Mouse (Mus musculus) adipocyte (in vitro differentiated cells): ENCODE results near the gene Lrrc66.
"Not testable (repeated sequence)": the region's sequence is repeated elsewhere in the genome, so short reads cannot be mapped to it uniquely, and the experiment has no call there.

ENCODE experiments used
- DNase-seq: peaks from one replicate; pipeline ENCODE4 v3.0.0-alpha.2; 2016; ENCODE audit warnings: low spot score

Gene Lrrc66

DNA sequence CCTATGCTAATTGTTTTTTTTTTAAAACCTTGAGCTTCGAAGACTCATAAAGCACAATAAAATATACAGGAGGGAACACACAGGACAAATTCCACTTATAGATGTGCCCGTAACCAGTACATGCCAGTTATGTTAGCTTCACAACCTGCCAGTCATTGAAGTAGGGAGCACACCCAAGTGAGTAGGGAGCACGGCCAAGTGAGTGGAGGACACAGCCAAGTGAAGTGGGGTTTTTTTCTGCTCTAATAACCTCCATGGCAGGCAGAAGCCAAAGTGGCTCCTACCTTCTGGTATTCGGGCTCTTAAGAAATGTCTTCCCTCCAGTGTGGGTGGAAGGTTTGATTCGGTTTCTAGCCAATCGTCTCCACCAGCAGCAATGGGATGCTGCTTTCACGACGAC is 19.0 kb downstream of the Lrrc66 start:
- DNase-seq: no peak

DNA sequence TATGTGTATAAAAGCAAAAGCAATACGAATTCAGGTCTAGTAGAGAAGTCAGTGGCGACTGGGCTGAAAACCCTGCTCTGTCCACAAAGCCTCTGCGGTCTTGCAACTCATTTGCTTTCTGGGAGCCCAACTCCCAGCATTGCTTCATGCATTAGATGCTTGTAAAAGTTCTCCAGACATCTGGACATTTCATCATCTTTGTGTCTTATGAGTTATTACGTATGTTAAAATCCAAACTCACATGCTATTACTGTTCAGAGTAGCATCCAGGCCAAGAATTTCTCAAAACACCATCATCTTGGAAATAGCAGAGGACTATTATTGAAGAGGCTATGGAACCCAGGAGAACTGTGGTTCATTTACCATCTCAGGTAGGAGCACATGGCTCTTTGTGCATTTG is 21.3 kb downstream of the Lrrc66 start:
- DNase-seq: no peak

DNA sequence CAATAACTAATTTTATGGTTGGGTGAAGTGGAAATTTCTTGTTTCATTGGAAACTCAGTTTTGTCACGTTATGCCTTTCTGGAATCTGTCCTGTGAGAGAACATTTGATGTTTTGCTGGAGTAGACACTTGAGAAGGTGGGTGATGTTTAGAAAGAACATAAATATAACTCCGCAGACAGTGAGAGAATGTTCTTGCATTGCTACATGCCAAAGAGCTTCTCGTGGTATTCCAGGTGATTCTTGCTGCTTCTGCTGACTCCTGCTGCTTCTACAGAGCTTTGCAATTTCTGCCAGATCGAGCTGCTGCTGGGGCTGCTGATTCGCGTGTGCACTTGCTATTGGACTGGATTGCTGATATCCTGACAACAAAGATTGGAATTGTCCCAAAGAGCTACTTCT is 27.4 kb downstream of the Lrrc66 start:
- no peak for DNase-seq

DNA sequence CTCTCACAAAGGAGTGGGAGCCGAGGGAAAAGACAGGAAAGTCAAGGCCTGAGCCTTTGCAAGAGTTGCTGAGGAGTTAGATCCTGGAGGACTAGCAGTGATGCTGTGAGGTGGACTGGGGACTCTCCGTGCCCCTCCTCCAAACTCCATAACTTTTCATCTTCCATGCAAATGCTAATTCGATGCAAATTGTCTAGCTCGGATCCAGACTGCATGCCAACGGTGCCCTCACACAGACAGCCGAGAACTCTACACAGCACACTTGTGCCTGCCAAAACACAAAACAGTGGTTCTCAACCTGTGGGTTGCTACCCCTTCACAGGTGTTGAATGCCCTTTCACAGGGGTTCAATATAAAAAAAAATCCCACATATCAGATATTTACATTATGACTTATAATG is 27.8 kb downstream of the Lrrc66 start:
- no peak for DNase-seq

DNA sequence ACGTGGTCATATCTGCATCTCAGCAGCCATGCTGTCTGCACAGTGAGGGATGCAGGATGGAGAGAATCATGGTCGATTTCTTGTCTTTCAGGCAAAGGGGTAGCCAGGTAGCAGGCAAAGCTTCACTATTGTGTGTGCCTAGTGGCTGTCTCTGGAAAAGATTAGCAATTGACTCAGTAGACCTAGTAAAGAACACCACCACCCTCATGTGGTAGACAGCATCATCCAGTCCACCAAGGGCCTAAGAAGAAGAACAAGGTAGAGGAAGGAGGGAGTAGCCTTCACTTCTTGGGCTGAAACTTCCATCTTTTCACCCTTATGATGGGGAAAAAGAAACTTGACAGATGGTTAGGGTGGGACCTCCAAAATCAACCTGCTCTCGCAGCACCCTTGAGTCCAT is 29.5 kb downstream of the Lrrc66 start:
- DNase-seq: no peak

DNA sequence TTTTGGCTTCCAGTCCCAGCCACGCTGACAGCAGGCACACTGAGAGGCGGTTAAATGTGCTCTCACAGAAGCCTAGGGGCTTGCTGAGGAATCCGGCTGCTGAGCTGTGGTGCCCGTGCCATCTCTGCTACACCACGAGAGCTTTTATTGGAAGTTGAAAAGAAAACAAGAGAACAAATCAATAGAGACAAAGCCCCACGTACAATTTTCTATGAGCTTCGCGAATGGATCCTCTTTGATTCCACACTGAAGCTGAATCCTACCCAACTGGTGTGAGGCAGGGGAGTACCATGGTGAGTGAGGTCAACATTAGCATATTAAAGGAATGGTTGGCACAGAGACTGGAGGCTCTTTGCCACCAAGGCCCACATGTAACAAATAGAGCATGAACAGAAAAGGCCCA is 31.0 kb downstream of the Lrrc66 start:
- DNase-seq: no peak

DNA sequence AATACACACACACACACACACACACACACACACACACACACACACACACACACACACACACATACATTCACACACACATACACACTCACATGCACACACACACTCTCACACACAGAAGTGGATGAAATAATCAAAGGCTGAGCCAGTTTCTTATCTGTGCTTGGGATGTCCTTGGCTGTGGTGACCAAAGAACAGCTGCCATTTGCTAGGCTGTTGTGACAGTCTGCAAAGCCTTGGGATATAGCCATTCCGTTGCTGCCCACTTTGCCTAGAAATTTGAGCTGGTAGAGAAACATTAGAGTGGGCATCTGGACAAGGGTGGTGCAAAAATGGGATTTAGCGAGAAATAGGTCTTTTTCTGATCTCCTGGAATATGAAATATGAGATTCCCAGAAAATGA is 32.3 kb downstream of the Lrrc66 start:
- DNase-seq: no peak

DNA sequence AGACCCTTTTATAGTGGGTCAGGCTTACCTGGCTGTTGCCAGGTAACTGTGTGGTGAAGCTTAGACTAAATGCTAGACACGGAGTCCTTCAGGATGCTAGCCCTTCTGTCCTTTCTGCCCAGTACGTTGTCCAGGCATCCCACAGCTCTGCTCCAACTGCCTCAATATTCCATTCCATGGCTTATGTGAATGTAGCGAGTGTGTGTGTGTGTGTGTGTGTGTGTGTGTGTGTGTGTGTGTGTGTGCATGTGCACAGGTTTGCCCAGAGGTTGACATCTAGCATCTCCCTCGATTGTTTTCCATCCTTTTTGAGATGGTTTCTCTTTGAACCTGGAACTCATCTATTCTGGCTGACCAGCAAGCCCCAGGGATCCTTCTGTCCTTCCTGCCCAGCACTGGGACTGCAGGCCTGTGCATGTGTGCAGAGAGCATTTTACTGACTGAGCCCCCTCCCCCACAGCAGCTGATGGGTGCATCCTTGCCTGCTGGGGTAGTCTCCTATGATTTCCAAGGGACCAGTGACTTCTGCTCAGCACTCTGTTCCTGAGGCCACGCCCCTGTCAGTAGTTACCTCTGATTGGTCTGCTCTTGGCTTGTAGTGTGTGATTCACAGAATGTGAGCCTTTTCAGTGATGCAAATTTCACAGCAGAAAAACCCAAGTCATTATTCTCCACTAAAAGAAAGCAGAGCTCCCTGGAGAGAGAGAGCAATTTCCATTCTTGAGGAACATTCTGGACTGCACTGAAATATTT is 33.2 kb downstream of the Lrrc66 start:
- no peak for DNase-seq

DNA sequence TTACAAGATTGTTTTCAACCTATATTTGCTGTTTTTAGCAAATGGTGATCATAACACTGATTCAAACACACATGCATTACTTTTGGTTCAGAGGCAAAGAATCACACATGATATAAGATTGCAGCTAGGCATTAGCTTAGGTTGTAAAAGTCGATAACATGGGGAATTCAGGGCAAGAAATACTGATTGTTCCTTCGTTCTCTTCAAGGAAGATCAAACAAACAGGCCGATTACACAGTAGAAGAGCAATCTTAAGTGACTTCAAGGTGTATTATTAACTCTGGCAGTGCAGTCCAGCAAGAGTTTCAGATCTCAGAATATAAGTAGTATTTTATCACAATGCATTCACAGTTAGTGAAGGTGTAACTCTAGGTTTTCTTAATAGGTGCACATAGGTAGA is 45.2 kb downstream of the Lrrc66 start:
- no peak for DNase-seq

DNA sequence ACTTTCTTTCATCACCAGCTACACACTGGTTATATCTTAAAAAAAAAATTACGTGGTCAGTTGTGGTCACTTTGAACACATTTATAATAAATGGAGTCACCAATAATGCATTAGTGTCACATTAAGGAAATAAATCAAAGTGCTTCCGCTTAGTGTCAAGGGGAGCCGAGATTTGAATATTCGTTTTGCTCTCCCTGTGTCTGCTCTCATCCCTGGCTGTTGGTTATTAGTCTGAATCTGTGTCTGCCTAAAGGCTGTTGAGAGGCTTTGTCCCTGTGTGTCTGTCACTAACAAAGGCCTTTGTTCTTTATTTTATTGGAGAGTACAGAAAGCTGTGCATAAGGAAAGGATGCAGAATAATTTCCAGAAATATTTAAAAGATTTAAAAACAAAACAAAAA is 45.7 kb downstream of the Lrrc66 start:
- DNase-seq: no peak

DNA sequence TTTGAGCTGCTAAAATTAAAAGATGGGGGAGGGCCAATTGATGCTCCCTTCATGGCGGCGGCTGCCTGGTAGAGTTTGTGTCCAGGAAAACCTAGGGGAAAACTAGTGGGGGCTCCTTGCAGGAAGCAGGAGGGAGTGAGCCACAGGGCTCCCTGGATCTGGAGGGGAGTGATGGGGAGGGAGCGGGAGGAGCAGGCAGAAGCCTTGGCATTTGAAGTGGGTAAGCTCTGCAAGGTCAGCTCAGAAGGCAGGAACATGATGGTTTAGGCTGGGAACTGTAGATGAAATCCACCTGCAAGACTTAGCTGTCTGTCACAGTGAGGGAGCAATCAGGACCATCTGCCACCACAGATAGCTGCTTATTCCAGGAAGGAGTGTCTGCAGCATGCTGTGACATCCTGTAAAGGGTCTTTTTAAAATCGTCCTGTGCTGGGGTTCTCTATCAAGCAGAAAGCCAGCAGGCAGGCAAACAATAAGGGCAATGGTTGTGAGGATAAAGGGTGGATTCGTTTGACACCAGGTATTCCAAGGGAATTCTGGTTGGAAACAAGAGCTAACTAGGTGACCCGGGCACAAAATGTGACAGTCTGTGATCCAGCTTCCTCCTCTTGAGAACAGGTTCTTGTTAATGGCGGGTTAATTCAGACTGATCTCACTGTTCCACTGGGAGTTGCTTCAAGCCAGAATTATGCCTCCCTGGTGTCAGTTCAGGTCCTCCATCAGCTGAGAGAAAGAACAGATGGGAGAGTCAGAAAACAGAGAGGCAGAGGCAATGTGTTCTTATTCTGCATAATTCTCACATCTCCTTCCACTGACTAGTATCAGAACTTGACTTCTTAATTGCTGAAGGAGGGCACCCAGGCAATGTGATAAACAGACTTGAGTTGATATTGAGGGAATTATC is 46.9 kb downstream of the Lrrc66 start:
- no peak for DNase-seq

DNA sequence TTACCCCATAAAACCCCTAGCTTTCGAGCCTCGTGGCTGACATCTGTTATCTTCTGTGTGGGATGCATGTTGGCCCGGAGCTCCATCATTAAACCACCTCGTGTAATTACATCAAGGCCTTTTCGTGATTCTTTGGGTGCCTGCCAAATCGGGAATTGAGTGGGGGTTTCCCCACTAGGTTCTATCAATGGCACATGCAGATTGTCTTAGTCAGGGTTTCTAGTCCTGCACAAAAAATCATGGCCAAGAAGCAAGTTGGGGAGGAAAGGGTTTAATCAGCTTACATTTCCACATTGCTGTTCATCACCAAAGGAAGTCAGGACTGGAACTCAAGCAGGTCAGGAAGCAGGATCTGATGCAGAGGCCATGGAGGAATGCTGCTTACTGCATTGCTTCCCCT is 48.3 kb downstream of the Lrrc66 start:
- DNase-seq: not testable (repeated sequence)

DNA sequence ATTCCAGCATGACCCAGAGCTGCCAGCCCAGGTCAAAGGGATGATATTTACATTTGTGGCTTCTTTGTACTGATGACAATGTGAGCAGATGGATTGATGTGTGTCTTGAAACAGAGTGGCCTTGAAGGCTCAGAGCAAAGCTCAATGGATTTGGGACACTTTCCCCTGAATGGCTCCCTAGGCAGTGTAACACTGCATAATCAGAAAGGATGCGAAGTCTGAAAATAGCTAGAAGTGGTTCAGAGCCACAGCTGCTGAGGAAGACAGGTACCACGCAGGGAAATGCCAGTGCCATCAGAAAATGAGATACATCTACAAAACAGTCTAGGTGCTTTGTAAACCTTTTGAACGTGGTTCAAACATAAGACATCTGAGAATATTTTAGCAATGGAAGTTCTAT is 54.2 kb downstream of the Lrrc66 start:
- DNase-seq: no peak

DNA sequence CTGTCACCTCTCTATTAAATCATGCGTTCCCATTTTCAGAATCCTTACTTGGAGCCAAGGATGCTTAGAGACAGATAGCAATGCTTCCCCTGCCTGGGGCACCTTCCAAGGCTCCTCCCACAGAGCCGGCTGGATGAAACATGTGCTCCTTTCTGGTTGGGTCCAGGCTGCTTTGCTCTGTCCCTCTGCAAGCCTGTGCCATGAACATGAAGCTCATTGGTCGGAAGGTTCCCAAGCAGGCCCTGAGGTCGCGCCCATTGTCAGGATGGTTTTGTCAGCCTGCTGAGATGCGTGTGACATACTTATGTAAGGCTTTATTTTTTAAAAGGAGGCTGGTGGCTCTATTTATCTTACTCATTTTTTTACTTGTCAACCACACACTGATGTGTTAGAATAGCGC is 55.6 kb downstream of the Lrrc66 start:
- DNase-seq: no peak

DNA sequence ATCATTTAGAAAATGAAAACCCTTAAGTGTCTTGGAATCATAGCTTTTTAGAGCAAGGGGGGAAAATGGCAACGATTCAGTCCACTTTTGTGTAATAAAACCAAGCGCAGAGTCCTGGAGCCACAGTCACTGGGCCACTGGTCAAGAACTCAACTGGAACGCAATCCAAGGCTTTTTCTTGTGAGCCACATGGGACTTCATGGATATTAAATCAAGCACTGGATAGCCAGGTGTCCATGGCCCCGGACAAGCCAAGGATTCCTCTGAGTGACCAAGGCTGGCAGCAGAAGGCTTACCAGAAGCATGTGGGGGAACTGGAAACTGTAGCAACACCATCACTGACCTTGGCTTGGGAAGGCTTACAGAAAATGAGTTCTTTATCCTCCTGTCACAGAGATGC is 57.7 kb downstream of the Lrrc66 start:
- no peak for DNase-seq

DNA sequence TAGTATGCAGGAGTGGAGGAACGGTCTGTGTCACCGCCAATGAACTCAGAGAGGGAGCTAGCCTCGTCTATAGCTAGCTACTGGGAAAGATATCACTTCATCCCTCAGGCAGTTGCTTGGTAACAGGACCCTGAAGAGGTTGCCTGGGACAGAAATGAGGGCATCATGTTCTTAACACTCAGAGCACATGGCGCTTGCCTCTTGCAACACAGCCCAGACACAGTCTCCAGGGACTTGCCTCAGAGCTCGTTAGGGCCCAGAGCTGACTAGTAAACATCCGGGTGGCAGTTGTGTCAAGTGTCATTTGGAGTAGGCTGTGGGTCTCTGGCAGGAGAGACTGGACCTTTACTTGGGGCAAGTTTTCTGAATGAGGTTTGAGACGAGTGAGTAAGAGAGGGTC is 58.5 kb downstream of the Lrrc66 start:
- no peak for DNase-seq

DNA sequence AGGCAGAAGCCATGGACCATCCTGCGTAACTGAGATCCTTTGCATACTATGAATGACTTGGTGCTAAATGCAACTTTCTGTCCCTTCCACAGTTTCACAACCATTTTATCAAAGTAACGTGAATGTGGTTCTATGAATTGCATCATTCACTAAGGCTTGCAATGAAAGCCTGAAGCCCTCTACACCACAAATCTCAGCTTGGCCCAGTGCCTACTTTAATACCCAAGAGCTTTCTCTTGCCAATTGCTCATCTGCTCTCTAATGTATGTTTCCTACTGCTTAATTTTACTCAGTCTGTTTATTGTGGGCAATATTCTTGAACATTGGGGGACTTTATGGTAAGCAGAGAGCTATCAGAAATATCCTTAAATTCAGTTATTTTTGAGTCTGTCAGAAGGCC is 59.5 kb downstream of the Lrrc66 start:
- no peak for DNase-seq

DNA sequence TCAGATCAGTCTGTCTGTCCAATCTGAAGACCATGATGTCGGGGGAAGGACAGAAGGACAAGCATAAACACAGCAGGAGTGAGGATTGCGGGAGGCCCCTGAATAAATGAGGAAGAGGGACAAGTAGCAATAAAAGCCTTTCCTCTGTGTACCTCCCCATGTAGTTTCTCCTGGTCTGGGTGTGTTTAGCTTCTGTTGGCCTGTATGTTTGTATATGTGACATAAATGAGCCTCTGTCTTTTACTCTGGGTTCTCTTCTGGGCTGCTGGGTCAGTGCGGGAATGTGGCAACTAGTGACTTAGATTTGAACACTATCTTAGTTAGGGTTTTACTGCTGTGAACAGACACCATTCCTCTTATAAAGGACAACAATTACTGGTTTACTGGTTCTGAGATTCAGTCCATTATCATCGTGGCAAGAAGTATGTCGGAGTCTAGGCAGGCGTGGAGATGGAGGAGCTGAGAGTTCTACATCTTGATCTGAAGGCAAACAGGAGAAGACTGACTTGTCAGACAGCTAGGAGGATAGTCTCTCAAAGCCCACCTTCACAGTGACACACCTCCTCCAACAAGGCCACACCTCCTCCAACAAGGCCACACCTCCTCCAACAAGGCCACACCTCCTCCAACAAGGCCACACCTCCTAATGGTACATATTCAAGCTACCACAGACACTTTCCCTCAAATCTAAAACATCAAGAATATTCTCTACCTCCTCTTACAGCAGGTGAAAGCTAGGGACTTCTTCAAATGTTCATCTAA is 60.8 kb downstream of the Lrrc66 start:
- no peak for DNase-seq

DNA sequence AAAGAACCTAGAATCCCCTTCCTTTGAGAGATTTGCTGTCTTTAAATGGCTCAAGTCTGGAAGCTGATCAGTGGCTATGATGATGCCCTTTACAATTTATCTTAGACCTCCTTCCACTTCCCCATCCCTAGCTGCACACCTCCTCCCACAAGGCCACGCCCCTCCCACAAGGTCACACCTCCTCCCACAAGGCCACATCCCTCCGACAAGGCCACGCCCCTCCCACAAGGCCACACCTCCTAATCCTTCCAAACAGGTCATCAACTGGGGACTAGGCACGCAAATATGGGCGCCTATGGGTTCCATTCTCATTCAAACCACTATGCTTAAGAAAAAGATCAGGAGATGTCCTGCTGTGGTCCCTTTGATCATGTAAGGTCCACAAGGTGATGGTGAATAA is 63.1 kb downstream of the Lrrc66 start:
- DNase-seq: no peak

DNA sequence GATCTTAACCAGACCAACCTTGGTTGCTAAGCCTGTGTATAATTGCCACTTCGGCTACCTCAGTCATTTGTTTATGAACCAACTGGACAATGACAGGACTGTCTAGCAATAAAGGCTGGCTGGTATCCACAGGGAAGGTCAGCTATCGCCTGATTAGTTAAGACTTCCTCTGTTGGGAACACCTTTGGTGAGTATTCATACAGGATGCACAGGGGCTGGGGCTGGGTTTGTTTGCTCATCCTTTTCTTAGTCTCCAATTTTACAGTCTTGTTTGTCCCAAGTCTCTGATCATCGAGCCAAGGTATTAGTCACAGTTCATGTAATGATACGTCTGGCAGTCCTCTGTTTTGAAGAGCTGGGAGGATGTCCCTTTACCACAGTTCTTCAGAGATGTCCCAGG is 65.4 kb downstream of the Lrrc66 start:
- DNase-seq: no peak

DNA sequence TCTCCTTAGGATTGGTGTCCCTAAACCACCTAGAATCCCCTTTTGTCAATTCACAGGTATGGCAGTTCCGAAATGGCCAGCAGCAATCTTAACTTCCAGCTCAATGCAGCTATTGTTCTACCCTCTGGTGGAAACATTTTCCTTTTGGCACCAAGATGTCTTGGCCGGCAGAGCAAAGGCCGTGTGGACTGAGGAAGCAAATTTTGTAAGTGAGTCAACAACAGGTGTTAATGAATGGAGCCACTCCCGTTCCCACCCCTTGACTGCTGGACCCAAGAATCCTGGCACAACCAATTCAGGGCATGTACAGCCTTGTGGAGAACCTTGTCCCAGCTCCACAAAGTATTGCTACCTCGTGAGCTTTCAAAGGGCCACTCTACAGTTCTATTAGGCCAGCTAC is 66.2 kb downstream of the Lrrc66 start:
- DNase-seq: no peak

DNA sequence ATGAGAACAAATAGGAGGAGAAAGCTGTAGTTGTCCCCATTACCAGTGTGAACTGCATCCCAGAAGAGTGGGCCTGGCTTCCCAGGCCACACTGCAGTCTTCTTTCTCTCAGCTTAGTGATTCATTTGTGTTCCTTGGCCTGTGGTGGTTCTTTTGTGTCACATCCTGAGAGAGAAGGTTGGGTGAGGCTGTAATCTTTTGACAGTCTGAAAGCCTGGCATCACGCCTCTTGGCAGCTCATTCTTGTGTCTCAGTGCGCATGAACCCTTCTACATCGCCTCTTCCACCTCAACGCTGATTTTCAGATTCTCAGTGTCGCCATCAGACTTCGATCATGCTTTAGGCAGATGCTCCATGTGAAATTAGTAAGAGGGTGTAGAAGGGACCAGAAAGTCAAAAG is 68.3 kb downstream of the Lrrc66 start:
- DNase-seq: no peak

DNA sequence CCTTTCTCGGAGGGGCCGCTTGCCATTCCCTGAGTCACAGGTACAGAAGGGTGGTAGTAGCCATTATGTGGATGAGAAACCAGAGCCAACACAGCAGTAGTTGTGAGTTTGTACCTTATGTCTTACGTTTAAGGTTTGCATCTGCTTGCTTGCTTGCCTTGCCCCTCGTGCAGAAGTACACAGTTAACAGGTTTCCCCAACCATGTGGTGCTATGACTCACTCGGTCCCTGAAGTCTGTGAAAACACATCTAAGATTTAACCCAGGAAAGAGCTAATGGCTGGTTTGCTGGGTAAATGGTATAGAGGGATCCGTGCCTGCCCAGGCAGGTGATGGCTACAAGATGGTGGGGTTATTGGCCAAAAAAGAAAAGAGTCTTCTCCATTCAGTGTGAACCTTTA is 73.6 kb downstream of the Lrrc66 start:
- no peak for DNase-seq
